Mouse (Mus musculus): Measurements from ENCODE around the gene Utf1. TPM values are rescaled to one million over a fixed set of nuclear protein-coding genes. Genes with fewer than 3 reads are reported as not detected.

The Utf1 gene
- total RNA-seq (2017) = not detected in 2 replicates

DNA sequence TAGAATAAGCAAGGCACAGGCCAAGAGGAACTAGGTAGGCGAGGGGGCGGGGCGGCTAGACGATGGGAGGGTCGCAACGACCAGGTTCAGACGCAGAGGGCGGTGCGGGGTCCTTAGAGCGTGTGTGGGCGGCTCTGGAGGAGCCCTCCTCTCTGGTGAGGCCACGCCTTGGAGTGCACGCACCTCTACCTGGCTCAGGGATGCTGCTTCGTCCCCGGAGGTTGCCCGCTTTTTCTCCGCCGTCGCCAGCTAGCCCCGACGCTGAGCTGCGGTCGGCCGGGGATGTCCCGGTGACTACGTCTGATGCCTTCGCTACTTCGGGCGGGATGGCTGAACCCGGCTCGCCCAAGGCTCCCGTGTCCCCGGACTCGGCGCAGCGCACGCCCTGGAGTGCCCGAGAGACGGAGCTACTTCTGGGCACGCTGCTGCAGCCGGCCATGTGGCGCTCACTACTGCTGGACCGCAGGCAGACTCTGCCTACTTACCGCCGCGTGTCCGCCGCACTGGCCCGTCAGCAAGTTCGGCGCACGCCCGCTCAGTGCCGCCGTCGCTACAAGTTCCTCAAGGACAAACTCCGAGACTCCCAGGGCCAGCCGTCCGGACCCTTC lies at the start of gene Utf1:
Gene Utf1 (plus strand): TSS at position 116 of the 608 bp plus-strand sequence.
- ATAC-seq (replicated peaks; ENCODE audit: low read depth, poor library complexity, severe bottlenecking) = peak; percentile 69

DNA sequence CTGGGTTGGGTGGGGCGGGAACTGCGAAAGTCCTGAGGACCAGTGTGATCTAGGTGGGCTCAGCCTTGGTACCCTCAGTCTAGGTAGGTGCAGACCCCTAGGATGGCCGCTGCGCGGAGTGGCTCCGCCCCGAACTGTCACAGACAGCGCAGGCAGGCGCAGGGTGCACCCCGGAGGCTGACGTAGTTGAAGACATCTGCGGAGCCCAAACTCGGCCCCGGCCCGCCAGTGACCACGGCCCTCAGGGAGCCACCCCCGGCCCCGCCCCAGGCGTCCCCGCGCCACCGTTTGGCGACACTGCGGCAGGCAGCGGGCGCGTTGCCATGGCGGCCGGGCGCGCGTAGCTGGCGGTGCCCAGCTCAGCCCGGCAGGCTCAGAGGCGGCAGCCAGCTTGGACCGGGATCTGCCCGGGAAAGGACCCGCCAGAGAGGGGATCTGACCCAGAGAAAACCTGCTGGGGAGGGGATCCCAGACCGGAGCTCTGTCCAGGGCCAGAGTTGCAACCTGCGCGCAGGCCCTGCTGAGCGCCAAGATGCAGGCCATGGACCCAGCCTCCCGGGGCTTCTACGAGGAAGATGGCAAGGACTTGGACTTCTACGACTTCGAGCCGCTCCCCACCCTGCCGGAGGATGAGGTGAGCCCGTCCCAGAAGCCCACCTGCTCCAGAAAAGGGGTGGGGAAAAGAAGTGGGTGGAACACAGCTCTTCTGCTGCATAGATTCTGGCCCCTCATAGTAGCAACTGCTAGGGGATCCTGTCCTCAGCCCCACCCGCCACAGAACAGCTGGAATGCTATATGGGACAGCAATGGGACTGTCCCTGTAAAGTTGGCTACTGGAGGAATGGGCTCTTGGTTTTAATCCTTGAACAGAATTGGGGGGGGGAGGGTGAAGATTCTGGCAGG lies 48.7 kb upstream of the Utf1 start, which contains the start of gene Kndc1:
Gene Kndc1 (plus strand): TSS at position 42 of the 903 bp plus-strand sequence.
- no peak for ATAC-seq (replicated peaks; ENCODE audit: low read depth, poor library complexity, severe bottlenecking)

DNA sequence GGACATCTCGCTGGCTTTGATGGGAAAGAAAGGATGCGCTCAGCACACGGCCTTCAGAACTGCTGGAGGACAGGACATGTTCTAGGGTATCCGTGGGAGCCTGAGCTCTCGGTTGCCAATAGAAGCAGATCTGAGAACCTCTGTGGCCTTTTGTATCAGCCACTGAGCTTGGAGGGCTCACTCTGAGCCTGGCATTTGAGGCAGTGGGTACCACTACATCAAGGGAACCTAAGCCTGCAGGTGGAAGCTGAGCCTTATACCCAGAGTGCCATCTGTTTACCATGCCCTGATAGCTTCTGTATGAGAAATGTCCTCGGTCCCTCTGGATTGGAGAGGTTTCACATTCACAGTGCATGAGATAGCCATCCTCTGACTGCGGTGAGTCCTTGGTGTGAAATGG lies 47.3 kb upstream of the Utf1 start:
- ATAC-seq (replicated peaks; ENCODE audit: low read depth, poor library complexity, severe bottlenecking) = no peak

DNA sequence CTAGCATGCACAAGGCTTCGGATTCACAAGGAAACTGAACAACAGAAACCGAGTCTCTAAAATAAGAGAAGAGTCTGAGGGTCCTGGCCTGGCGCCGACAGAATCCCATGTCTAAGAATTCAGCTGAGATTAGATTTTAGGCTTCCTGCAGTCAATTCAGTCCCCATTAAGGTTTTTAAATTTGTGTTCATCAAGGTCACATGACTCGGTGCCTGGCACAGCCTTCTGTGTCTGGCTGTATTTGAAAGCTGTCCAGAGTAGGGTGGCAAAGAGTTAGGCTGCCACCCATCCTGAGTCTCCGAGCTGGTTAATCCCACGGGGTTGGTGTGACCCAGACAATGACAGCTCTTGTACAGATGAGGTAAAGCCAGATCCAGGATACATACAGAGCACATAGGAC lies 46.8 kb upstream of the Utf1 start:
- no peak for ATAC-seq (replicated peaks; ENCODE audit: low read depth, poor library complexity, severe bottlenecking)

DNA sequence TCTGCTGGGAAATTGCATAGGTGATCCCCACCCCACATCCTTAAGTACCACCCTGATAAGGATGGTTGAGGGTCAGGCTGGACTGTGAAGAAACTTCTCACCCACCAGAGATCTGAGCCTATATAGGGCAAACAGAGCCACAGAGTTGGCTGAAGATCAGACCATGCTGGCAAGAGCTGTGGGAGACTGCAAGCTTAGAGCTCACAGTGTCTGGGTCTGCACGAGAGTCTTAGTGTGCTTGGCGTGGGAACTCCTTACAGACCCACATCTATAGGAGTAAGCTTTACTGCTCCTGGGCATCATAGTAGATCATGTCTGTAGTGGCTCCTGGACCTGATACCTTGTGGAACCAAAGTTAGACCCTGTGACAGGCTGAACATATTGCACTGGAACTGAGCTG lies 45.0 kb upstream of the Utf1 start:
- ATAC-seq (replicated peaks; ENCODE audit: low read depth, poor library complexity, severe bottlenecking) = no peak

DNA sequence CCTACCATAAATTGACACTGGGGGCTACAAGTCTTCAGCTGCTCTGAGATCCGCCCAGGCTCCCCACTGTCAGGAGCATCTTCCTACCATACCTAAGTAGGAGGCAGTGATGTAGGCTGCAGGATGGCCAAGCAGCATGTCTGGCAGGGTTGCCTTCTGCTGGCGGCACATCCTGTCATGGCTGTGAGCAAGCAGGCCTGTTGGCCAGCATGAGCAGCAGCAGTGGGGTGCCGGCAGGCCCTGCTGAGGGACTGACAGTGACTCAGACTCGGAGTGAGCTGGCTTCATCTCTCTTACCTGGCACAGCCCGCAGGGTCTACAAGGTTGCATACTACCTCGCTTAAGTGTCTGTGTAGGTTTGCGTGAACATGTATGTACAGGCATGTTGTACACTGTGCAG lies 44.1 kb upstream of the Utf1 start:
- ATAC-seq (replicated peaks; ENCODE audit: low read depth, poor library complexity, severe bottlenecking) = no peak

DNA sequence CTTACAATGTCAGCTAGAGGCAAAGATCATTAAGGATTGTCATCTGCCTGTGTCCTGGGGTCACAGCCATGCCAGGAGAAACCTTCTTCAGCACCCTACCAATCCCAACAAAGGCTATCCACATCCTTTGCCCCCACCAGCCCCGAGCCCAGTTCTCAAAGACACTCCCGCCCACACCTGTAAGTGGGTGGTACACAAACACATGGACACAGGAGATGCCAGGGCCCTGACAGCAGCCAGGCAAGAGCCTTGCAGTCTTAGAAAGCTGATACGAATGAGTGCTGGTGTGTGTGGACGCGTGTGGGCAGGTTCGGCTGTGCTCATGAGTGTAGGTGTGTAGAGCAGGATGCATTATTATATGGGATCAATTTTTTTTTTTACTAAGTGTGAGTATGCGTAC lies 43.1 kb upstream of the Utf1 start:
- ATAC-seq (replicated peaks; ENCODE audit: low read depth, poor library complexity, severe bottlenecking) = no peak

DNA sequence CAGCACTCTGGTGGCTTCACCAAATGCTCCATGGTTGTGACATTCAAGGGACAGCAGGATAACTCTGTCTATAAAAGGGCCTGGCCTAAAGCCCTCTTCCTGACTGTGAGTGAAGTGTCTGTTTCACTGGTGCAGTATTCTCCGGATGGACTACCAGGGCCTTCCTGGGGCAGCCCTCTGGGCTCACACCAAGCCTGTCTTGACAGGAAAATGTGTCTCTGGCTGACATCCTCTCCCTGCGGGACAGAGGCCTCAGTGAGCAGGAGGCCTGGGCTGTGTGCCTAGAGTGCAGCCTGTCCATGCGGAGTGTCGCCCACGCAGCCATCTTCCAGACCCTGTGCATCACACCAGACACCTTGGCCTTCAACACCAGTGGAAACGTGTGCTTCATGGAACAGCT lies 42.7 kb upstream of the Utf1 start:
- ATAC-seq (replicated peaks; ENCODE audit: low read depth, poor library complexity, severe bottlenecking) = no peak

DNA sequence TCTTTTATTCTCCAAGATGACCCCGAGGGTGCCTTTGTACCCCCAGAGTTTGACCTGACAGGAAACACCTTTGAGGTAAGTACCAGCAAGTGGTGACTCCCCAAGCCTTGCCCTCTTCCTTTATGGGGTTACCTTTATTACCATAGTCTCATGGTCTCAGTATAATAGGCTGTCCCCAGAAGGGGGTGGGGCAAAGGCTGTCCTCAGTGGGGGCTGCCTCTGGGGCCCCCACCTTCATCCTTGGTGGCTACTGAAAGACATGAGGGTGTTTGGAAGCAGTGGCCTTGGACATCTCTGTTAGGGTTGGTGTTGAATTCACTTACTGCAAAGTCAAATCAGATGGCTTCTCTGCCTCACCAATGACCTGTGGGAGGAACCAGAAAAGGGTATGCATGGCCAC lies 41.6 kb upstream of the Utf1 start:
- ATAC-seq (replicated peaks; ENCODE audit: low read depth, poor library complexity, severe bottlenecking) = no peak

DNA sequence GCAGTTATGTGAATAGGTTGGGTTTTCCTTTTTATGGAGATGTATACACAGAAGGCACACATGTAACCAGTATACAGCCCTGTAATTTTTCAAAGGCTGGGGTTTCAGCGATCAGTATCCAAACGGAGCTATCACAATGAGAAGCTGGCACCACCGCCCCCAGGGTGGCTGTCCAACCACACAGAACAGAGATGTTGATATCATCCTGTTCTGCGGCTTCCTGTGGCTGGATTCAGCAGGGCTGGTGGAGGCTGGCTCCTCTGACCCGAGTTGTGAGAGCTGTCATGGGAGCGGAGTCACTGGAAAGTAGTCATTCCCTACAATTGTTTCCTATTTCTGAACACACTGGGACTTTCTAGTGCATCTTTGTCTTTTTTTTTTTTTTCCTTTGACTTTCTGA lies 38.3 kb upstream of the Utf1 start:
- peak; percentile 60 for ATAC-seq (replicated peaks; ENCODE audit: low read depth, poor library complexity, severe bottlenecking)

DNA sequence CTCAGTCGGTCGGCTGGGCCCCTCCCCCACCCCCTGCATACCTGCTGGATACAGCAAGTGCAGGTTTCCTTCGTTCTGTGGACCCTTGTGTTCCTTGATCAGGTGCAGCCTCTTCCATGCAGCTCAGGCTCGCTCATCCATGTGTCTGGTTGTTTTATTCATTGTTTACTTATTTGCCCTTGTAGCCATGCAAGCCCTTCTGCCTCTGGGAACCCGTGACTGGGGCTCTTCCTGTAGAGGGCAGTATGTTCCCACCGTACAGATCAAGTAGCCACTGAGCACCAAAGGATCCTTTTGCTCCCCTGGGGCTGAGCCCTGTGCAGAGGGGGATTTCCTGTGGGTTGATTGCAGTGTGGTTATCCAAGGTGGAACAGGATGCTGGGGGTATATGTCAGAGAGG lies 37.9 kb upstream of the Utf1 start:
- ATAC-seq (replicated peaks; ENCODE audit: low read depth, poor library complexity, severe bottlenecking) = peak; percentile 86

DNA sequence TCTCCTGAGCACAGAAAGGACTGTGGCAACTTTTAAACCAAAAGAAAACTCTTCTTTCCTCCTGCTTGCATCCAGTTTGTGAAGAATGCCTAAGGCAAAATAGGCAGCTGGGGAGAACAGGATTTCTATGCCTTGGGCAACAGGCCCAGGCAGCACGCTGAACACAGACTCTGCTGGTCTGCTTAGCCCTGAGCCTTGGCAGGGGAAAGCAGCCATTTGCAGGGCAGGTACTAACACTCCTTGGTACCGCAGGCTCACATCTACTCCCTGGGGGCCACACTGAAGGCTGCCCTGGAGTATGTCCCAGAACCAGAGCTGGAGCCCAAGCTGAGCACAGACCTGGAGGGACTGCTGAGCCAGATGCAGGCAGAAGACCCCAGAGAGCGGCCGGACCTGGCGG lies 35.4 kb upstream of the Utf1 start:
- ATAC-seq (replicated peaks; ENCODE audit: low read depth, poor library complexity, severe bottlenecking) = no peak

DNA sequence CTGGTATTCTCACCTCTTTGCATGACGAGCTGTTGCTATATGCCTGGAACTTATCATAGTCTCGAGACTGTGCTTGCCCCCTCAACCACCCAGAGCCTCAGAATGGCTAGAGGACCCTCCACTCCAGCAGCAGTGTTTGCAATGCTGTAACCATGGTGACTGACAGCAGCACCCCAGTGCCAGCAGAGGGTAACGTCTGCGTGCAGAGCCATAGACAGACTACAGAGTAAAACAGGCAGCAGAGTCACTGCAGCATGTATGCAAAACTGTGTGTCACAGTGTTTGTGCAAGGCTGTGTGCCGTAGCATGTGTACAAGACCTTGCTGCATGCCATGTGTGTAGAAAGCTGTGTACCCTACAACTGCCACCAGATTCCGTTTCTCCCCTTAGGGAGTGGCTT lies 34.1 kb upstream of the Utf1 start:
- no peak for ATAC-seq (replicated peaks; ENCODE audit: low read depth, poor library complexity, severe bottlenecking)

DNA sequence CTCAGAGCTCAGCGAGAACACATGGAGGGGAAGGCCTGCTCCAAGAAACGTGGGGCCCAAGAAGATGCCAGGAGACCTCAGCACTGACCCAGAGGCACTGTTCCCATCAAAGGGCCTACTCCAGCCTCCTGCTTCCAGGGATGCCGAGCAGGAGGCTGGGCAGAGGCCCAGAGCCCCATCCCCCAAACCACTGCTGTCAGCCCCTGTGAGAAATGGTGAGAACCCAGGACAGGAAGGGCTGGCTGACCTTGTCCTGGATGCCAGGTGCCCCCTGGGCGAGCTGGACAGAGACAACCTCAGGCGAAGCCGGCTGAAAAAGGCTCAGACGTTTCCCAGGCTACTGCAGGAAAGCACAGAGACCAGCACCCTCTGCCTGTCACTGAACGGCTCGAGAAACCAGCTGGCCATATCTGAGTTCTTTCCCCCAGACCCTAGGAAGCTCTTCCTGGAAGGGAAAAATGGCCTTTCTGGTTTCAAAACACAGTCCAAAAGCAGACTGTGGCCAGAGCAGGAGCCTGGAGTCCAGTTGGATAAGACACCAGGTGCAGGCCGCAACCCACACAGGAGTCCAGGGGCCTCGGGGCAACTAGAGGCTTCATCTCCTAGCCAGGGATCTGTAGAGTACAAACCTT lies 33.3 kb upstream of the Utf1 start:
- ATAC-seq (replicated peaks; ENCODE audit: low read depth, poor library complexity, severe bottlenecking) = no peak

DNA sequence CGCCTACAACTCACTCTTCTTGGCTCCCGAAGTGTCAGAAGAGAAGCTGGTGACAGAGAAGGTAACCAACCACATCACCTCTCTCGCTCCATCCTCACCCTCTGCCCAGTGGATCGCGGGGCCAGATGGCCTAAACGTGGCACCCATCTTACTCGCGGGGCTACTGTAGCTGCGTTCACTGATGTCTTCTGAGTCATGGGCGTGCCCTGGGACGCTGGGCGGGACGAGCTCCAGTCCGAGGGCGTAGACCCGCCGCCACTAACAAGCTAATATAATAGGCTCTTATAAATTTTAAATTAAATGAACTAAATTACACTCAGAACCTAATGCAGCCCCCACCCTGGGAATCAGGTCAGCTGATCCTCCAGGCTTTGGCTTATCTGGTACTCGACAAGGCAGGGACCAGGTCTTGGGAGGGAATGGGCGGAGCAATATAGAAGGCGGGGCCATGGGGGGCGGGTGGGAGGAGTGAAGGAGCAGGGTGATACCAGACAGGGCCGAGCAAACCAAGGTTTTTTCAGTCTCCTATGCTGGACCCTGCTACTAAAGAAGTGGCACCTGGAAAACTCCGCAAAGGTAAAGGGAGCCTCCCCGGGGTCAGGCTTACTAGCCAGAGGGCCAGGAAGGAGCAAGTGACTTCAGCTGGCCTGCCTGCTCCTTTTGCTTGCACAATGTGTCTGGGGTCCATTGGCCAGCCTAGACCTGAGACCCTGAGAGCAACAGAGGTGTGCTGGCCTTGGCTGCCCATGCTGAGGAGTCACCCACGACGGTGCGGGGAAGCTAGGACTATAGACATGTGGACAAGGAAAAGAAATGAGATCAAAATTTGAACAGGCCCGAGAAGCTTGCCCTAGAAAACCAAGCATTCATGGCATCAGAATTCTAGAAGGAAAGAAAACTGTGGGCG lies 29.2 kb upstream of the Utf1 start:
- ATAC-seq (replicated peaks; ENCODE audit: low read depth, poor library complexity, severe bottlenecking) = peak; percentile 74

DNA sequence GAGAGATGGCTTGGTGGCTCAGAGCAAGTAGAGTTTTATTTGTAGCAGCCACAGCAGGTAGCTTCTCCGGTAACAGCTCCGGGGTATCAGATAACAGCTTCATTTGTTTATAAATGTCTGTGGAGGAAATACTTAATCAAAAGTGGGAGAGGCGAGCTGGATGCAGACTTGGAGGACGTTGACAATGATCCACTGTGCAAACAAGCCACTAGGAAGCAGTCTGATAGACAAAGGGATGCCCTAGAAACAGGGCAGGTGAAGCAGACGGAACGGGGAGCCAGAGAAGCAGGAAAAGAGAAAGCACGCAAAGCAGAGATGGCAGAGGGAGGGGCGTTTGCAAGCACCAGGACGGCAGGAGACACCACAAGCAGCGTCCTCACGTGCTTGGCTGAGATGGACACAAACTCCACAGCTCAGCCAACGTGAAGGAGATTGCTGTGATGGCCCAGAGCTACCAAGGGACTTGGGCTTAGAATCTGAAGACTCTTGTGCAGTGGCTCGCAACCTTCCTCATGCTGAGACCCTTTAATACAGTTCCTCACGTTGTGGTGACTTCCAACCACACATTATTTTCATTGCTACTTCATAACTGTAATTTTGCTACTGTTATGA lies 27.8 kb upstream of the Utf1 start:
- 0 out of 2 replicates have a peak, but pooled peaks have one; percentile 7 for ATAC-seq (replicated peaks; ENCODE audit: low read depth, poor library complexity, severe bottlenecking)

DNA sequence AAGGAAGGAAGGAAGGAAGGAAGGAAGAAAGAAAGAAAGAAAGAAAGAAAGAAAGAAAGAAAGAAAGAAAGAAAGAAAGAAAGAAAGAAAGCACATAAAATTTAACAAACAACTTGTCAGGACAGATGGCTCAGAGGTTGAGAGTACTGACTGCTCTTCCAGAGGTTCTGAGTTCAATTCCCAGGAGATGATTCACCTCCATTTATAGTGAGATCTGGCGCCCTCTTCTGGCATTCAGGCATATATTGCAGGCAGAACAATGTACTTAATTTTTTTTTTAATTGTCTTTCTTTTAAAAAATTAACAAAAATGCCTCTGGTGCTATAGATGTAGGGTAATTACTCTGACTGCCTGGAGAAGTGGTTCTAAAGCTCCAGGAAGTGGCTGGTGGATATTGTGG lies 27.2 kb upstream of the Utf1 start:
- ATAC-seq (replicated peaks; ENCODE audit: low read depth, poor library complexity, severe bottlenecking) = no peak

DNA sequence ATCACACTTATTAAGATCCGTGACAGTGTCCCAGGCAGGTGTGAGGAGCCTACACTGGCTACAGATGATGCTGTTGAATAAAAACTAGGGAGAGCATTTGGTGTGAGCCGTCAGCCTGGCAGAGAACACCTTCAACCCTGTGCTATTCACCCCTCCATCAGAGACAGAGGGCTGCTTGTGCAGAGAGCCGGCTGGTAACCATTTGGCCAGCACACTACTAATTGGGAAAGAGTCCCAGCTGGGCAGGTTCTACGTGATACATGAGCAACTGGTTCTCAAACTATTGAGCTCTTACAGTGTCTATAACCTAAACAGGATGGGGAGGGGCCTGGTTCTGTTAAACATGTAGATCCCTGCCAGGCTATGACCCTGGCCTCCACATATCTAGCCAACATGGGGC lies 25.3 kb upstream of the Utf1 start:
- no peak for ATAC-seq (replicated peaks; ENCODE audit: low read depth, poor library complexity, severe bottlenecking)

DNA sequence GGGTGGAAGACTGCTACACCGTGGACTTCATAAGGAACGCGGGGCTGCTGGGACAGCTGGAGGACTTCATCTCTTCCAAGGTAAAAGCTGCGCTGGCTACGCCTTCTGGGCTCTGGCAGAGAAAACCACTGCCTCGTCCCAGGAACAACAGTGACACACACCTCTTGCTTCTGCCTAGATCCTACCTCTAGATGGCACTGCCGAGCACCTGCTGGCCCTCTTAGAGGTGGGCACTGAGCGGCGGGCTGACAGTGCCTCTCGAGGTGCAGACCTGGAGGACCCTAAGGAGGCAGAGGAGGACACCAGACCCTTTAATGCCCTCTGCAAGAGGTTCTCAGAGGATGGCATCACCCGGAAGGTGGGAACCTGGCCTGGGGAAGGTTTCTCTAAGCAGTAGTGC lies 12.9 kb upstream of the Utf1 start:
- peak; percentile 94 for ATAC-seq (replicated peaks; ENCODE audit: low read depth, poor library complexity, severe bottlenecking)

DNA sequence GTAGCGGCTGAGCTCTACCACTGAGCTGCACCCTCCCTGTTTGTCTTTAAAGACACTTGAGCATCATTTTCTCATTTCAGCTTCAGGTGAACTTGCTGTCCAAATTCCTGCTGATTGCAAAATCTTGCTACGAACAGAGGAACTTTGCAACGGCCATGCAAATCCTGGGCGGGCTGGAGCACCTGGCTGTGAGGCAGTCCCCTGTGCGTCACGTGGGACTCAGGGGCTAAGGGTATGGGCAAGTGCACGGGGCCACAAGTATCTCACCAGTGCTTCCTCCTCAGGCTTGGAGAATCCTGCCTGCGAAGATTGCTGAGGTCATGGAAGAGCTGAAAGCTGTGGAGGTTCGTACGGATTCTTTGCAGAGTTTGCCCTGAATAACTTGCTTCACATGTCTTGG lies 6.9 kb upstream of the Utf1 start:
- no peak for ATAC-seq (replicated peaks; ENCODE audit: low read depth, poor library complexity, severe bottlenecking)

All from common myeloid progenitor, adult 5-6 weeks (primary cell).